Mouse (Mus musculus) small intestine, adult 2 months (tissue): ENCODE data around the gene Kdelc2.

ENCODE experiments used
- CTCF ChIP-seq: fragments of 200-500 bp; IDR thresholded peaks from 2 replicates; pipeline ENCODE4 v1.5.1; 2012; ENCODE audit warnings: low read depth, mild to moderate bottlenecking, control low read depth, inconsistent platforms, low read length, moderate library complexity, mixed read lengths; ENCODE audit not compliant: insufficient replicate concordance, insufficient read length; ENCODE audit errors: extremely low read depth
- POLR2A ChIP-seq: fragments of 200-500 bp; IDR thresholded peaks from 2 replicates; pipeline ENCODE4 v1.6.1; 2012; ENCODE audit warnings: low read depth, mild to moderate bottlenecking, control low read depth, inconsistent platforms, low read length, moderate library complexity

GRCm38 (mm10) chr9:53402291-53402711 is 18.5 kb downstream of the Kdelc2 start, which contains the start of gene 4930550C14Rik:
- no peak for TF ChIP-seq POLR2A
- no peak for TF ChIP-seq CTCF
